In genomic region chr5:125189625-125190024, GRCm38 (mm10) we compare ENCODE assay signal across 9 mouse cellular contexts. TPM values are rescaled to one million over a fixed set of nuclear protein-coding genes. Genes with fewer than 3 reads are reported as not detected.
A peak's percentile ranks its signal among the peaks of the same experiment; 100 is the strongest.
DNase-seq lines count a peak whose midpoint lies in the region; ATAC-seq lines count a peak whose summit lies in the region.
"Had no signal": no experiment of that assay in that cellular context is flagged by ENCODE, and none has a peak within 500 bp of the region (broad histone marks: within the 10 kb centered on the region; RNA-seq: fewer than 3 reads in every experiment).

No protein-coding gene starts in this region.

- no peaks in the 10 kb centered on the region for H3K36me3 ChIP-seq in lung, embryonic 16.5 days (ENCODE audit: control insufficient read depth, insufficient read depth, low read length)
- H3K36me3 ChIP-seq: heart, embryonic 15.5 days had no signal

- no peak overlapping the region for H3K4me2 ChIP-seq in lung, embryonic 16.5 days (ENCODE audit: low read depth, low read length)
- H3K4me2 ChIP-seq: heart, embryonic 15.5 days had no signal

- no peaks in the 10 kb centered on the region for H3K27me3 ChIP-seq in lung, embryonic 16.5 days (ENCODE audit: control insufficient read depth, insufficient read depth, low read depth, low read length)
- H3K27me3 ChIP-seq: heart, embryonic 15.5 days had no signal

- ATAC-seq in activated CD4-positive, CD25-positive, alpha-beta regulatory T cell, adult 4 months, result peak; percentile 57
- peak; percentile 70 for ATAC-seq in common myeloid progenitor, adult 5-6 weeks (replicated peaks; ENCODE audit: low read depth, poor library complexity, severe bottlenecking)
- peak; percentile 85 for ATAC-seq in granulocyte monocyte progenitor cell, adult 5-6 weeks (replicated peaks; ENCODE audit: poor library complexity, severe bottlenecking)
- ATAC-seq in lung, embryonic 16.5 days (ENCODE audit: low read depth), result peak; percentile 43; the same call in 1 of the 2 replicates

- H3K9me3 ChIP-seq in lung, embryonic 16.5 days (ENCODE audit: control insufficient read depth, low read length), result no peaks in the 10 kb centered on the region
- H3K9me3 ChIP-seq: heart, embryonic 15.5 days had no signal

- no peak overlapping the region for H3K9ac ChIP-seq in lung, embryonic 16.5 days (ENCODE audit: low read length)
- H3K9ac ChIP-seq: heart, embryonic 15.5 days had no signal

- no peak overlapping the region for H3K4me3 ChIP-seq in lung, embryonic 16.5 days (ENCODE audit: low read length)
- H3K4me3 ChIP-seq: heart, embryonic 15.5 days had no signal

- no peak overlapping the region for H3K27ac ChIP-seq in lung, embryonic 16.5 days (ENCODE audit: low read length)
- H3K27ac ChIP-seq: heart, embryonic 15.5 days had no signal

- peak; percentile 92 for DNase-seq in CD4-positive, CD25-positive, alpha-beta regulatory T cell, adult 2 months (ENCODE audit: low read depth, low spot score)
- peak; percentile 83 to 94 for DNase-seq in kidney, postnatal 36 days
- DNase-seq in right cerebral cortex, postnatal 10 days (ENCODE audit: low spot score in 2 of 2), result peak; percentile 63 to 76
- peak; percentile 77 for DNase-seq in urinary bladder, adult 2 months (ENCODE audit: low spot score)

- whole genome bisulfite sequencing in lung, embryonic 16.5 days, result 32% methylated on average over 11 of the region's 11 CpGs

- peaks cover 17% of the 10 kb centered on the region for H3K4me1 ChIP-seq in lung, embryonic 16.5 days (replicated peaks; ENCODE audit: control insufficient read depth, insufficient read depth, low read length)

RNA-seq across cellular contexts. Expression of gene Ncor2, which starts 10.6 kb away (rescaled TPM):
- polyA plus RNA-seq in activated CD4-positive, CD25-positive, alpha-beta regulatory T cell, adult 4 months (2017; shearing (Covaris generic)), result 1 to 10 TPM; 2.9 to 8.0 TPM
- total RNA-seq in common myeloid progenitor, adult 5-6 weeks (2017), result 9.7 and 16.9 TPM in 2 replicates
- 47.9 and 77.4 TPM in 2 replicates for total RNA-seq in granulocyte monocyte progenitor cell, adult 5-6 weeks (2014; fragmentation: Nextera tagmentation)
- total RNA-seq in granulocyte monocyte progenitor cell, adult 5-6 weeks (2017), result 5.3 and 11.8 TPM in 2 replicates
- 20.3 and 27.3 TPM in 2 replicates for polyA plus RNA-seq in lung, embryonic 16.5 days (2015; fragmentation: Nextera tagmentation; extraction: Ambion mirVana)
- polyA plus RNA-seq in urinary bladder, adult 2 months (2012; rRNA removed), result 24.5 and 61.9 TPM in 2 replicates
